Mouse (Mus musculus) myocyte (in vitro differentiated cells): ENCODE measurements at regions not wholly inside any gene's neighbourhood (a gene's known extent, or its start where the extent isn't known, plus 50 kb on each side); places are given as distances from the start of the nearest gene placed in this dataset.

Experiments
- CEBPB ChIP-seq: IDR thresholded peaks from 2 replicates; pipeline ENCODE4 v1.6.1; 2011; ENCODE audit warnings: mild to moderate bottlenecking, moderate library complexity; ENCODE audit not compliant: poor library complexity, insufficient read depth, severe bottlenecking
- E2F4 ChIP-seq: IDR thresholded peaks from one replicate; pipeline ENCODE4 v1.6.1; 2011; ENCODE audit warnings: mild to moderate bottlenecking, control low read depth, moderate library complexity; ENCODE audit not compliant: insufficient read depth
- MAX ChIP-seq: IDR thresholded peaks from one replicate; pipeline ENCODE4 v1.6.1; 2011; ENCODE audit warnings: low read depth, mild to moderate bottlenecking, control low read depth
- MYOD1 ChIP-seq, 3 experiments: IDR thresholded peaks; one replicate each; pipeline ENCODE4 v1.6.1; 2011; ENCODE audit warnings: control low read depth in 2 of 3, low read depth in 2 of 3, mild to moderate bottlenecking in 2 of 3, moderate library complexity in 1 of 3; ENCODE audit not compliant: insufficient read length in 2 of 3, control insufficient read depth in 1 of 3
- MYOG ChIP-seq, 3 experiments: IDR thresholded peaks; one replicate each; pipeline ENCODE4 v1.6.1; 2011; ENCODE audit warnings: control low read depth in 2 of 3, low read depth in 2 of 3, mild to moderate bottlenecking in 2 of 3; ENCODE audit not compliant: insufficient read length in 2 of 3, control insufficient read depth in 1 of 3, insufficient read depth in 1 of 3
- POLR2A ChIP-seq: IDR thresholded peaks from one replicate; pipeline ENCODE4 v1.6.1; 2011; ENCODE audit warnings: low read depth, mild to moderate bottlenecking, control low read depth, moderate library complexity; ENCODE audit not compliant: insufficient read length
- REST ChIP-seq: IDR thresholded peaks from one replicate; pipeline ENCODE4 v1.6.1; 2011; ENCODE audit warnings: mild to moderate bottlenecking, control low read depth, moderate library complexity; ENCODE audit not compliant: insufficient read depth, insufficient read length
- SRF ChIP-seq: IDR thresholded peaks from one replicate; pipeline ENCODE4 v1.6.1; 2011; ENCODE audit warnings: low read depth; ENCODE audit not compliant: control insufficient read depth, insufficient read length
- TCF12 ChIP-seq: IDR thresholded peaks from one replicate; pipeline ENCODE4 v1.6.1; 2011; ENCODE audit warnings: mild to moderate bottlenecking, control low read depth; ENCODE audit not compliant: poor library complexity, insufficient read depth, severe bottlenecking
- USF1 ChIP-seq: IDR thresholded peaks from one replicate; pipeline ENCODE4 v1.6.1; 2011; ENCODE audit warnings: low read depth, mild to moderate bottlenecking, control low read depth, moderate library complexity

DNA sequence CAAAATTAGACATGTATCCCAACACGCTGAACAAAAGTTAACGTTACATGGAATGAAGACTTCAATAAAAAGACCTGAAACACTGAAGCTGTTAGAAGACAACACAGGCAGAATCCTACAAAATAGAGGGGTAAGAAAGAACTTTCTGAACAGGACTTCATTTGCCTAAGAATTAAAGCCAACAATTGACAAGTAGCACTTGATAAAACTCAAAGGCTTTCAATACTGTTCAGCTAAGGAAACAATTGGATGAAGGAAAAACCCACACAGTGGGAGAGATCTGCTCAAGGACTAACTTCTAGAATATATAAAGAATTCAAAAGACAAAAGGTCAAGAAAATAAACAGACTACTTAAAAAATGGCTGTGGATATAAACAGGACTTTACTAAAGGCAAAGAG is 535.2 kb upstream of the Adamts9 start:
- TF ChIP-seq SRF (no peak), E2F4 (no peak), POLR2A (no peak), USF1 (no peak), MYOD1 (IDR thresholded peaks at IDR 0.05; ENCODE audit: control insufficient read depth in 1 of 3, insufficient read length in 2 of 3, low read depth in 2 of 3) (no peak), MYOG (IDR thresholded peaks at IDR 0.05; ENCODE audit: control insufficient read depth in 1 of 3, insufficient read depth in 1 of 3, insufficient read length in 2 of 3, low read depth in 2 of 3) (no peak), CEBPB (no peak), REST (no peak), MAX (no peak), TCF12 (no peak)
